Mouse (Mus musculus) testis, postnatal 10 days (tissue): ENCODE measurements at regions not wholly inside any gene's neighbourhood (a gene's known extent, or its start where the extent isn't known, plus 50 kb on each side); places are given as distances from the start of the nearest gene placed in this dataset.

Experiments
- DNase-seq: peaks from one replicate; pipeline ENCODE4 v3.0.0; 2021; ENCODE audit warnings: low spot score

DNA sequence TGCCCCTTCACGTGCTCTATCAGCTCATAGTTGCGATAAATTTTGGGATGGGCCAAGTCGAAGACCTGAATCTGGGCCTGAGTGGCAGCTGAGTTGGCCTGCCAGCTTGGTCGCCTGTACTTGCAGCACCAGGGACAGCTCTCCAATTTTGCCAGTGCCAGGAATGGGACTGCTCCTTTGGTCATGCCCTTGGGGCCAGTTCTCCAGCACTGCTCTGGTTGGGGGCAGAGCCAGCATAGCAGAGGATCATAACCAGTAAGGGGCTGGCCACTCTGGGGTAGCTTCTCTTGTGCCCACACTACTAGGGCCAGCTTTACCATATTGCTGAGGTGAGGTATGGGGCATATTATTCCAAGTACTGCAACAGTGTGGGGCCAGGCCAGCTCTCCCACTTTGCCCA, 397.0 kb upstream of the Cadm2 start:
- peak; percentile 39 for DNase-seq

DNA sequence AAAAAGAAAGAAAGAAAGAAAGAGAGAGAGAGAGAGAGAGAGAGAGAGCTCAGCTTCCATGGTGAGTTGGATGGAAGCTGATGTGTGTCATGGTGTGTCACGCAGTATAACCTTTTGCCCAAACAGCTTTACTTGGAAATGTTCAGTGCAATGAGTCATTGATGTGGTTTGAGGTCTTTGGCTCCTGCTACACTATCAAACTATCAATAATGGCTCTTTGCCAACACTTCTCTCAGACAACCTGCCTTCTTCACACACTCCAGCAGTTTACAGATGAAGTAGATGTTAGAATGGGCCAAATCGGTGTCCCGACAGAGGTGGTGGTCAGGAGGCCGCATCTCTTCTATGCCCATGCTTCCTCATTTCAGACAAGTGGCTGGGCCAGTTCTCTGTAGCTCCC, 369.0 kb upstream of the Cadm2 start:
- DNase-seq = no peak

DNA sequence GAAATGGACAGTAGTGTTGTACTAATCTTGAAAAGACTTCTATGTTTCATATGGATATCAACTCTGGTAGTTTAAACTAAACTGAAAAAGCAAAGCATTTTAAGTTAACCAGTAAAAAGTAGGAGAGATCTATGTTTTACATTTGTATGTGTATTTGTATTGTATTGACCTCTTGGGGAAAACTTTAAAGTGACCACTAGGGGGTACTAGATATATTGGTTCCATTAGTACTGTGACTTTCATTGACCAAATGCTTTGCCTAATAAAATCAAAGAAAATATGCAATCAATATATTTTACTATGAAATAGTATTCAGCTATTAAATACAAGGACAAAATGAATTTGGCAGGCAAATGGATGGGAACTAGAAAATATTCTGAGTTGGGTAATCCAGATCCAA, 355.9 kb upstream of the Cadm2 start:
- DNase-seq = no peak

DNA sequence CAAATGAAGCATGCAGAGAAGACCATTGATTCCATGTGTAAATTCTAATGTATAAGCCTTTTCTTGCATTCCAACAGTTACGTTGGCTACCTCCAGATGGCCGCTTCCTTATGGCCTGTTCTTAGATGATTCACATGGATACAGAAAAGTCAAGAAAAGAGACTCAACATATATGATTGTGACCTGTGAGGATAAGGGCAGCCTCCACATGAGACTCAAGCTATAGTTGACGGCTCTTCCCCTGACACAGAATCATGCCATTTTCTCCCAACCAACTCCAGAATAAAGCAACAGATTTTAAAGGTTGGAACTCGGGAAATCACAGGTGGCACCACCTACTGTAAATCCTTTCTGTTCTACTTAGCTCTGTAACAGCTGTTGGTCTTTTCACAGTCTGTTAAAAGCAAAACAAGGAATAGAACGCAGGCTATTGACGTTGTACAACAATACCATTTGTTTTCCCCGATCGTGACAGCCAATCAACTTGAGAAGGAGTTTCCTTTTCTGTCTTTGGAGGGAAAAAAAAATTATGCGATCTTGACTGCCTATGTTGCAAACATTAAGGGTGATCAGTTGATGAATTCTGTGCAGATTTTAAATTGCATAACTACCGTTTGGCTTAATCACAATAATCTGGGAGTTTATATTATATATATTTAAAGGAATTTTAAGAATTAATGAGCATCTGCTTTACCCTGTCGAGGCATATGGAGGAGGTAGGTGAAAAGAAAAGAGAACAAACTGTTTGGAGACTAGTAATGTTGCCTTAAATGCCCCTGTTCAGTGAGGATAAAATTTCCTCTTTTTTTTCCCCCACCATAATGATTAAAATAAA, 347.8 kb upstream of the Cadm2 start:
- DNase-seq = no peak

DNA sequence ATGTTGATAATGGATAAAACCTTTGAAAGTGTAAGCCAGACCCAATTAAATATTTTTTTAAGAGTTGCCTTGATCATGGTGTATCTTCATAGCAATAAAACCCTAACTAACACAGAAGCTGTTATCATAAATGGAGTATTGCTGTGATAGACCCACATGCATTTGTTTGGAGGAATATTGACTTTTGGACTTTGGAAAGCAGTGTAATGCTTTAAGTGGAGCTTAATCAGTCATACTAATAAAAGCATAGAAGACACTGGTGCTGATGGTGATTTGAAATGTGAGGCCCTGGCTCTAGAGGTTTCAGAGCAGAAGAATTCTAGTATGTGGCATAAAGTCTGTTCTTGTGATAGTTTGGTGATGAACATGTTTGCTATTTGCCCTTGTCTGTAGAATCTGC, 328.4 kb upstream of the Cadm2 start:
- no peak for DNase-seq

DNA sequence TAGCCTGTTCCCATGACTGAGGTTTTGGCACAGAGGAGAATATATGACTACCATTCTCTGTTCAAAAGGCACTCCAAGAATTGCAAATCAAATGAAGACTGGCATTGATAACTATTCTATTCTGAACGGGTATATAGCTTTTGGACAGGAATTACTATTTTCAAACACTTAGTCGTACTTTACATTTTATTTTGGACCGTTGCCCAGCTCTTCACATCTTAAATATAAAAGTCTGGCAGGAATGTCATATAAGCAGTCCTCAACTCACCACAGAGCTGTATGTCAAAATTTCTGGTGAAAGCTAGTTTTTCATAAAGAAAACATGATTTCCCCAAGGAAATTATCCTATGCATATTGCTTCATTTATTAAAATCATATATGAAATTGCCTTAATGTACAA, 323.7 kb upstream of the Cadm2 start:
- DNase-seq = no peak

- no peak for DNase-seq
Observed at GRCm38 (mm10) chr16:67919175-67919574, 298.5 kb upstream of the Cadm2 start.

- no peak for DNase-seq
Observed at GRCm38 (mm10) chr16:67871304-67872022, 250.8 kb upstream of the Cadm2 start.

DNA sequence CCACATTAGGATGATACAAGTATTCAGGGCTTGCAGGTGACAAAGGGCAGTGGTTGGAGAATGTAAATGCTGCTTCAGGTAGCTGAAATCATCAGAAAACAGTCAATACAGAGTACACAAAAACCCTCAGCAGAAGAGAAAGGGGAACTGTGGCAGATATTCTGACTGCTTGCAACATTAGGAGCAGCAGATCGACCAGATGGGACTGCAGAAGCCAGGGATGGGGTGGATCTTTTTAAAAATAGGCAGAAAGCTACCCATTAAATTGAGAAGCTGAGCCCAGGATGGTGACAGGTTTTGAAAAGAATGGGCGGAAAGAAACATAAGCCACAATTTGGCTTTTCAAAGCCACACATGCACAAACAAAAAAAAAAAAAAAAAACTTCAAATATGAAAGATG, 229.5 kb upstream of the Cadm2 start:
- DNase-seq = no peak

- no peak for DNase-seq
Observed at GRCm38 (mm10) chr16:67844481-67844880, 223.8 kb upstream of the Cadm2 start.

DNA sequence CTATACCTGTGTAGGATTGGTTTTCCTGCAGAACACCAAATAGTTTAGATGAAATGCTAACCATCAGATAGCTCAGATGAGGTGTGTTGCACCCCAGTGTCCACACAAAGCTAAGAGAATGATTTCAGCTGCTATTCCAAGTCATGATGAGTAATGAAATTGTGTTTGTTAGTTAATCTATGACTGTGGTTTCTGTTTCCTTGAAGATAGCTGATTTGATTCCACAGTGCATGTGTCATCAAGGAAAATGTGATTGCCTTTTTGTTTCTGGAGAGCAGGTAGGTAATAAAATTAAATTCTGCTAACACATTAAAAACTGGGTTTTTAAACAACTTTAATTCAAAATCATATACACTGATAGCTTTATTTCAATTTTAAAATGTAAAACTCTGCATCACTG, 176.5 kb upstream of the Cadm2 start:
- no peak for DNase-seq

GRCm38 (mm10) chr16:67776091-67776490, 155.4 kb upstream of the Cadm2 start:
- DNase-seq = peak; percentile 60

- DNase-seq = no peak
Observed at GRCm38 (mm10) chr16:67769114-67769513, 148.4 kb upstream of the Cadm2 start.

GRCm38 (mm10) chr16:67735398-67735797, 114.7 kb upstream of the Cadm2 start:
- no peak for DNase-seq

DNA sequence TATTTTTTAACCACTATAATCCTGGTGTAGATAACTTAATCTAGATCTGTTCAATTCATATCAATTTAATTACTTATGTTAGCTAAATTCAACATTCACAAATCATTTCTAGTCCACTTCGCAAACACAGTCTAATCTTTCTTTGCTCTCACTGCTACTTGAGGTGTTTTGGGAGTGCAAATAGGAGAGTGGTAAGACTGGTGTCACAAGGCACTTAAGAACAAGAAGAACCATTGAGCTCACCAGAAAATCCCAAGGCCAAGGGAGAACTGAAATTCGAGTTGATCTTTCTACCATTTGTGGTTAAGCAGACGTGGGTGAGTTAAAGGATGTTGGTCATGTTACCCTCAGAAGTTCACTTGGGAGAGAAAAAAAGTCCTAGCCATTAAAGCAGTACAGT, 77.9 kb upstream of the Cadm2 start:
- DNase-seq = no peak
